Mouse (Mus musculus) CH12.LX (cell line): ENCODE measurements around the gene Adora1. TPM values are rescaled to one million over a fixed set of nuclear protein-coding genes. Genes with fewer than 3 reads are reported as not detected.

ENCODE experiments used
- DNase-seq: peaks from one replicate; pipeline ENCODE4 v3.0.0-alpha.2; 2013; ENCODE audit errors: extremely low read depth
- H3K27ac ChIP-seq: 2 replicates; pipeline ENCODE4 v1.5.1; 2012; ENCODE audit warnings: low read depth, mild to moderate bottlenecking, control low read depth, moderate library complexity; ENCODE audit not compliant: insufficient read depth
- H3K27me3 ChIP-seq: replicated peaks from 2 replicates; pipeline ENCODE3; 2012; ENCODE audit warnings: inconsistent platforms
- H3K36me3 ChIP-seq, 2 experiments: replicated peaks in 1 of 2; 2 replicates each; pipeline versions ENCODE3 to v1.6.1; 2012; ENCODE audit warnings: inconsistent platforms in 1 of 2, low read length in 1 of 2, mild to moderate bottlenecking in 1 of 2, mixed read lengths in 1 of 2, moderate library complexity in 1 of 2; ENCODE audit not compliant: control insufficient read depth in 1 of 2, insufficient read depth in 1 of 2
- H3K4me1 ChIP-seq, 2 experiments: 2 replicates each; pipeline ENCODE4 v1.6.1; 2012; ENCODE audit warnings: inconsistent platforms in 1 of 2, moderate library complexity in 1 of 2; ENCODE audit not compliant: insufficient read depth in 2 of 2, control insufficient read depth in 1 of 2
- H3K4me2 ChIP-seq: 2 replicates; pipeline ENCODE4 v1.6.1; 2012; ENCODE audit warnings: low read depth, mild to moderate bottlenecking, control low read depth; ENCODE audit not compliant: poor library complexity, insufficient read depth, severe bottlenecking
- H3K4me3 ChIP-seq, 3 experiments: fragments of 150-350 bp in 1 of 3; sonication (generic) in 1 of 3; replicated peaks in 1 of 3; 2 replicates each; pipeline versions ENCODE3 to v1.5.1; 2011 to 2012; ENCODE audit warnings: low read depth in 2 of 3, low read length in 2 of 3, mild to moderate bottlenecking in 2 of 3, moderate library complexity in 2 of 3, control low read depth in 1 of 3, improper control_type of control experiment in 1 of 3, inconsistent platforms in 1 of 3, mixed read lengths in 1 of 3; ENCODE audit not compliant: poor library complexity in 1 of 3
- H3K79me2 ChIP-seq: replicated peaks from 2 replicates; pipeline ENCODE4 v1.6.1; 2012; ENCODE audit warnings: mild to moderate bottlenecking, moderate library complexity; ENCODE audit not compliant: control insufficient read depth, poor library complexity, insufficient read depth, severe bottlenecking; ENCODE audit errors: extremely low read depth
- H3K9ac ChIP-seq: 2 replicates; pipeline ENCODE4 v1.6.1; 2012; ENCODE audit warnings: low read depth, mild to moderate bottlenecking, control low read depth, moderate library complexity; ENCODE audit not compliant: insufficient read depth
- H3K9me3 ChIP-seq: replicated peaks from 2 replicates; pipeline ENCODE3; 2012; ENCODE audit warnings: low read length, inconsistent platforms, mixed read lengths
- CHD2 ChIP-seq: IDR thresholded peaks from 2 replicates; pipeline ENCODE4 v1.6.1; 2011; ENCODE audit warnings: low read length, improper control_type of control experiment
- CTCF ChIP-seq, 2 experiments: IDR thresholded peaks in 1 of 2; conservative IDR thresholded peaks in 1 of 2; 2 replicates each; pipeline ENCODE4 v1.5.1; 2011 to 2012; ENCODE audit warnings: low read depth in 2 of 2, low read length in 2 of 2, improper control_type of control experiment in 1 of 2, inconsistent platforms in 1 of 2, mild to moderate bottlenecking in 1 of 2, moderate library complexity in 1 of 2
- ELF1 ChIP-seq: IDR thresholded peaks from 2 replicates; pipeline ENCODE4 v1.6.1; 2014; ENCODE audit warnings: low read depth, mild to moderate bottlenecking, inconsistent platforms, low read length, improper control_type of control experiment
- EP300 ChIP-seq: IDR thresholded peaks from 2 replicates; pipeline ENCODE4 v1.6.1; 2011; ENCODE audit warnings: low read length, improper control_type of control experiment
- ETS1 ChIP-seq: conservative IDR thresholded peaks from 2 replicates; pipeline ENCODE4 v1.6.1; 2012; ENCODE audit warnings: low read depth, mild to moderate bottlenecking, inconsistent platforms, low read length, improper control_type of control experiment, moderate library complexity
- GABPA ChIP-seq: IDR thresholded peaks from 2 replicates; pipeline ENCODE4 v1.6.1; 2012; ENCODE audit warnings: low read depth, low read length, improper control_type of control experiment, inconsistent platforms; ENCODE audit not compliant: insufficient replicate concordance
- HCFC1 ChIP-seq: IDR thresholded peaks from 2 replicates; pipeline ENCODE4 v1.6.1; 2012; ENCODE audit warnings: low read depth, mild to moderate bottlenecking, inconsistent platforms, low read length, improper control_type of control experiment
- IRF4 ChIP-seq: IDR thresholded peaks from 2 replicates; pipeline ENCODE4 v1.6.1; 2014; ENCODE audit warnings: low read depth, mild to moderate bottlenecking, inconsistent platforms, low read length, improper control_type of control experiment
- JUND ChIP-seq: conservative IDR thresholded peaks from 2 replicates; pipeline ENCODE4 v1.6.1; 2011; ENCODE audit warnings: low read depth, low read length, improper control_type of control experiment
- KAT2A ChIP-seq: IDR thresholded peaks from 2 replicates; pipeline ENCODE4 v1.6.1; 2012; ENCODE audit warnings: low read length, improper control_type of control experiment, inconsistent platforms; ENCODE audit not compliant: insufficient replicate concordance
- MAZ ChIP-seq: IDR thresholded peaks from 2 replicates; pipeline ENCODE4 v1.6.1; 2012; ENCODE audit warnings: low read depth, mild to moderate bottlenecking, inconsistent platforms, low read length, improper control_type of control experiment, moderate library complexity
- MEF2A ChIP-seq: IDR thresholded peaks from 2 replicates; pipeline ENCODE4 v1.6.1; 2014; ENCODE audit warnings: low read depth, mild to moderate bottlenecking, inconsistent platforms, low read length, improper control_type of control experiment, borderline replicate concordance
- MXI1 ChIP-seq: IDR thresholded peaks from 2 replicates; pipeline ENCODE4 v1.6.1; 2011; ENCODE audit warnings: mild to moderate bottlenecking, low read depth, low read length, improper control_type of control experiment
- MYC ChIP-seq: IDR thresholded peaks from 2 replicates; pipeline ENCODE4 v1.6.1; 2011; ENCODE audit warnings: low read depth, mild to moderate bottlenecking, improper control_type of control experiment, low read length
- NELFE ChIP-seq: IDR thresholded peaks from 2 replicates; pipeline ENCODE4 v1.6.1; 2011; ENCODE audit warnings: low read depth, low read length, improper control_type of control experiment
- NRF1 ChIP-seq: IDR thresholded peaks from 2 replicates; pipeline ENCODE4 v1.6.1; 2014; ENCODE audit warnings: low read depth, mild to moderate bottlenecking, inconsistent platforms, low read length, improper control_type of control experiment, moderate library complexity
- PAX5 ChIP-seq: IDR thresholded peaks from 2 replicates; pipeline ENCODE4 v1.6.1; 2012; ENCODE audit warnings: low read length, inconsistent platforms, mixed read lengths
- POLR2A ChIP-seq: IDR thresholded peaks from 2 replicates; pipeline ENCODE4 v1.6.1; 2011; ENCODE audit warnings: low read depth, mild to moderate bottlenecking, improper control_type of control experiment, low read length
- POLR2AphosphoS2 ChIP-seq: IDR thresholded peaks from 2 replicates; pipeline ENCODE4 v1.6.1; 2011; ENCODE audit warnings: low read depth, low read length, improper control_type of control experiment
- SIN3A ChIP-seq: IDR thresholded peaks from 2 replicates; pipeline ENCODE4 v1.6.1; 2012; ENCODE audit warnings: low read length, improper control_type of control experiment, inconsistent platforms
- SMC3 ChIP-seq: IDR thresholded peaks from 2 replicates; pipeline ENCODE4 v1.6.1; 2011; ENCODE audit warnings: low read depth, low read length, improper control_type of control experiment
- TBP ChIP-seq: conservative IDR thresholded peaks from 2 replicates; pipeline ENCODE4 v1.6.1; 2011; ENCODE audit warnings: low read depth, low read length, improper control_type of control experiment
- TCF12 ChIP-seq: IDR thresholded peaks from 2 replicates; pipeline ENCODE4 v1.6.1; 2014; ENCODE audit warnings: low read depth, mild to moderate bottlenecking, inconsistent platforms, low read length, improper control_type of control experiment
- USF2 ChIP-seq: conservative IDR thresholded peaks from 2 replicates; pipeline ENCODE4 v1.6.1; 2011; ENCODE audit warnings: low read depth, low read length, improper control_type of control experiment
- ZC3H11A ChIP-seq: IDR thresholded peaks from 2 replicates; pipeline ENCODE4 v1.6.1; 2012; ENCODE audit warnings: low read depth, mild to moderate bottlenecking, inconsistent platforms, low read length, improper control_type of control experiment
- ZNF384 ChIP-seq: IDR thresholded peaks from 2 replicates; pipeline ENCODE4 v1.6.1; 2012; ENCODE audit warnings: low read depth, low read length, improper control_type of control experiment, inconsistent platforms
- dilution Hi-C: fragments of 300-500 bp; cut with MboI; formaldehyde crosslinking; loops from 2 replicates; pipeline ENCODE4 v1.14.3; 2020; ENCODE audit warnings: low sequenced_read_pairs; ENCODE audit not compliant: extremely low pct_unique_long_range_greater_than_20kb, extremely low pct_ligation_motif_present
- in situ Hi-C: fragments of 300-500 bp; cut with MboI; formaldehyde crosslinking; loops from 3 replicates; pipeline ENCODE4 v1.14.3; 2019; ENCODE audit warnings: low sequenced_read_pairs, low pct_ligation_motif_present, low pct_unique_long_range_greater_than_20kb, mixed read lengths
- polyA plus RNA-seq: library from polyadenylated mRNA; unstranded; fragments of >175 nt; gene quantifications from 2 replicates; pipeline ENCODE4 v1.2.1, GENCODE M21; 2012; ENCODE audit warnings: low read depth; ENCODE audit not compliant: insufficient read length
- total RNA-seq, 2 experiments: library from RNA; depleted of rRNA; stranded (reverse); fragments of 300-350 nt in 1 of 2; fragments of >200 nt in 1 of 2; gene quantifications; 2 replicates each; pipeline ENCODE4 v1.2.3; 2012 to 2014

Adora1 gene
- total and polyA plus RNA-seq, 3 experiments = 0.20 TPM; not detected in 2

DNA sequence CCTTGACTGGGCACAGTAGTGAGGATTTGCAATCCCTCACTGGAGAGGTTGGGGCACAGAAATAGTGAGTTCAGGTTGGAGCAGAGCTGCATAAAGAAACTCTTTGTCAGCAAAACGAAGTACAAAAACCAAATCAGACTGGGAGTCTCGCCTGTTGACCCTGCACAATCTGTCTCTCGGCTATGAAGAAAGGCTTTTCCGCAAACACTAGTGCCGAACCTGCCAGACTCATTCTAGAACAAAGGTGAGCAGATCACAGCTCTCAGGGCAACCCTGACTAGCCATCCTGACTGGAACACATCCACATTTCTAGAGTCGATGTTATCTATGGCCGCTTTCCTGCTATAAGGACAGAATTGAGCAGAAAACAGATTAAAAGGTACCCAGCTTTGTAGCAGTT is 62.1 kb downstream of the Adora1 start:
- H3K36me3 ChIP-seq = no peaks in the 10 kb centered on the region
- H3K79me2 ChIP-seq = no peaks in the 10 kb centered on the region
- dilution Hi-C loops (no loop called here), in situ Hi-C loops (no loop called here)
- no peak overlapping the region for H3K4me3 ChIP-seq
- peaks cover 10% of the 10 kb centered on the region for H3K9me3 ChIP-seq
- no peak overlapping the region for H3K4me2 ChIP-seq
- H3K27ac ChIP-seq = no peak overlapping the region
- H3K4me1 ChIP-seq = peaks cover 0 to 24% of the 10 kb centered on the region in 2 experiments; a peak in 2 of 4 replicates
- no peaks in the 10 kb centered on the region for H3K27me3 ChIP-seq
- no peak for TF ChIP-seq USF2
- no peak for TF ChIP-seq JUND
- no peak for TF ChIP-seq MYC
- no peak for TF ChIP-seq IRF4
- no peak for TF ChIP-seq ZNF384
- no peak for TF ChIP-seq POLR2A
- TF ChIP-seq GABPA = no peak
- TF ChIP-seq NELFE = no peak
- TF ChIP-seq ETS1 = no peak
- no peak for TF ChIP-seq SMC3
- no peak for TF ChIP-seq TBP
- no peak for TF ChIP-seq MAZ
- no peak for TF ChIP-seq EP300
- no peak for TF ChIP-seq ELF1
- no peak for TF ChIP-seq KAT2A
- no peak for TF ChIP-seq NRF1
- TF ChIP-seq CTCF (conservative IDR thresholded peaks at IDR 0.05 in 1 of 2, IDR thresholded peaks at IDR 0.05 in 1 of 2; ENCODE audit: low read depth in 2 of 2, low read length in 2 of 2) = no peak
- TF ChIP-seq PAX5 = no peak
- TF ChIP-seq SIN3A = no peak
- DNase-seq = no peak
- no peak overlapping the region for H3K9ac ChIP-seq

DNA sequence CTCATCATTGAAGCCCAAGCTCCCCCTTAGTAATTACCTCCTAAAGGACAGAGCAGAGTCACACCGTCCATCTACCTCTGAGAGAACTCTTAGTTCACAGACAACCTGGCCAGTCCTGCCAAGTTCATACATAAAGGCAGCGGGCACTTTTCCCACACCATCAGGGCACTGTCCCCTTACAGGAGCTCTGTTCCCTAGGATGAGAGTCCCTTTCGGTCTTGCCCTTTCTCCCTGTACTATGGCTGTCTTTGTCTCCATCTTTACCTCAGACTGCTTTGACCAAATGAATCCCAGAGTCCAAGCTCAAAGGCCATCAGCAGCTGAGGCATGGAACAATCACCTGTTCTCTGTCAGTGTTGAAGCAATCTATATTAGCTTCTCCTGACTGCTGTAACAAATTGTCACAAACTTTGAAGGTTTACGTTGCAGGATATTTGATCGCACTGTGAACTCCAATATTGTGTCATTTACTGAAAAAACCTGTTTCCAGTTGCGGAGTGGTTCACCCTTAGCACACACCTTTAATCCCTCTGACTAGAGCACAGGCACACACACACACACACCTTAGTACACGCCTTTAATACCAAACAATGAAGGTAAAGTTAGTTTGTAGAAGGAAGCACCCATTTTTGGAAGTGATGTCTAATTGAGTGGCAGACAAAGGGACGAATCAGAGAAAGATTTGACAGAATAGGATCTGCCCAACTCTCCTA is 66.1 kb downstream of the Adora1 start:
- Histone ChIP-seq H3K4me1 (0 out of 4 replicates have a peak, but pooled peaks cover 0 to 3% of the 10 kb centered on the region in 2 experiments), H3K9ac (no peak overlapping the region), H3K9me3 (peaks cover 10% of the 10 kb centered on the region), H3K27me3 (no peaks in the 10 kb centered on the region), H3K79me2 (no peaks in the 10 kb centered on the region), H3K36me3 (no peaks in the 10 kb centered on the region), H3K4me2 (no peak overlapping the region), H3K4me3 (no peak overlapping the region), H3K27ac (no peak overlapping the region)
- dilution Hi-C loops (no loop called here), in situ Hi-C loops (no loop called here)
- TF ChIP-seq MEF2A (no peak), MXI1 (no peak), TCF12 (no peak), NRF1 (no peak), HCFC1 (no peak), ETS1 (no peak), SIN3A (no peak), ZC3H11A (no peak), CHD2 (no peak), POLR2AphosphoS2 (no peak)
- no peak for DNase-seq
